ENCODE assay signal across 8 mouse cellular contexts in the genomic region with DNA sequence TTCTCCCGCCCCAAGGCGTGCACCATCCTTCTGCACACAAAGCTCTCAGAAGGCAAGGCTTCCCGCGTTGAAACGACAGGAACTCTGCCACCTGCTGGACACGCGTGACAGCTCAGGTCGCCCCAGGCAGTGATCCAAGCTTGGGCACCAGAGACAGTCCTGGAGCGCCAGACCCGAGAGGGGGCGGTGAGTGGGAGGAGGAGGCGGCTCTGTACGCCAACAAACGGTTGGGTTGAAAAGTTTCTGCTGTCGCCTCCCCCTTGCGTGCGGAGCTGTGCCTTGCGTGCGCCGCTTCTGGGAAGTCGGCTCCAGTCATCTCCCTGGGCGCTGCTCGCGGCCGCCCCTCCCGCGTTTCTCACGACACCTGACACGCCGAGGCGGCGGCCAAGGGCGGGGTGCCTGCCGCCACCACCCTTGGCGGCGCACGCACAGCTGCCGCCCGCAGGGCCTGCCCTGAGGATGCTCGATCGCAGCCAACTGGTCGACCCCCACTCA. TPM values are rescaled to one million over a fixed set of nuclear protein-coding genes. Genes with fewer than 3 reads are reported as not detected.
DNase-seq lines count a peak whose midpoint lies in the region; ATAC-seq lines count a peak whose summit lies in the region.

No protein-coding gene starts in this region.

- H3K27me3 ChIP-seq in forebrain, embryonic 14.5 days (replicated peaks; ENCODE audit: control insufficient read depth, insufficient read depth, low read length): peaks cover 37% of the 10 kb centered on the region
- peaks cover 61% of the 10 kb centered on the region for H3K27me3 ChIP-seq in liver, embryonic 16.5 days (ENCODE audit: control insufficient read depth, insufficient read depth, low read depth, low read length)
- peaks cover 73% of the 10 kb centered on the region for H3K27me3 ChIP-seq in neural tube, embryonic 13.5 days

- WGBS in forebrain, embryonic 14.5 days: under 1% methylated on average over 42 of the region's 42 CpGs
- under 1% methylated on average over 42 of the region's 42 CpGs for WGBS in large intestine, adult 2 months
- WGBS in liver, embryonic 16.5 days (ENCODE audit: insufficient replicate concordance): under 1% methylated on average over 42 of the region's 42 CpGs
- WGBS in neural tube, embryonic 13.5 days: under 1% methylated on average over 38 of the region's 42 CpGs

- H3K9ac ChIP-seq in forebrain, embryonic 14.5 days (ENCODE audit: low read length): peak overlapping the region; percentile 54
- no peak overlapping the region for H3K9ac ChIP-seq in liver, embryonic 16.5 days (ENCODE audit: low read depth, low read length)
- H3K9ac ChIP-seq in neural tube, embryonic 13.5 days: peak overlapping the region; percentile 64

- intact Hi-C loops in heart, postnatal 14 days (cut with DNase I): loop anchor here (2.0 to 5.0 kb wide), 3 partner anchors 52 to 603 kb away; no protein-coding TSS in a partner anchor

- no peaks in the 10 kb centered on the region for H3K9me3 ChIP-seq in forebrain, embryonic 14.5 days (replicated peaks; ENCODE audit: control insufficient read depth, low read length)
- H3K9me3 ChIP-seq in liver, embryonic 16.5 days (replicated peaks; ENCODE audit: control insufficient read depth, low read length): no peaks in the 10 kb centered on the region
- H3K9me3 ChIP-seq in neural tube, embryonic 13.5 days: 0 out of 2 replicates have a peak, but pooled peaks cover 4% of the 10 kb centered on the region

- DNase-seq in CD8-positive naive resting alpha-beta T cell, adult 2 months (ENCODE audit: low read depth in 2 of 2, low spot score in 2 of 2): peak; percentile 79 to 84
- peak; percentile 38 for DNase-seq in c-Kit-positive CD71-positive TER-119-negative erythroid progenitor cells, embryonic 14.5 days (ENCODE audit: low read depth)
- peak; percentile 94 for DNase-seq in forebrain, embryonic 14.5 days (ENCODE audit: low spot score)
- DNase-seq in heart, postnatal 14 days: peak; percentile 84 to 90
- DNase-seq in large intestine, adult 2 months (ENCODE audit: low read depth, low spot score): peak; percentile 63
- DNase-seq in telencephalon, adult 2 months (ENCODE audit: low read depth, low spot score): peak; percentile 52

- H3K4me2 ChIP-seq in forebrain, embryonic 14.5 days (ENCODE audit: low read length): peak overlapping the region; percentile 87
- peak overlapping the region; percentile 61 for H3K4me2 ChIP-seq in liver, embryonic 16.5 days (ENCODE audit: low read depth, low read length)
- peak overlapping the region; percentile 85 for H3K4me2 ChIP-seq in neural tube, embryonic 13.5 days

- no peaks in the 10 kb centered on the region for H3K36me3 ChIP-seq in forebrain, embryonic 14.5 days (ENCODE audit: control insufficient read depth, insufficient read depth, low read length)
- H3K36me3 ChIP-seq in liver, embryonic 16.5 days (ENCODE audit: control insufficient read depth, insufficient read depth): no peaks in the 10 kb centered on the region
- no peaks in the 10 kb centered on the region for H3K36me3 ChIP-seq in neural tube, embryonic 13.5 days

- peak overlapping the region; percentile 41 for H3K4me3 ChIP-seq in forebrain, embryonic 14.5 days (ENCODE audit: low read depth, low read length)
- peak overlapping the region; percentile 39 for H3K4me3 ChIP-seq in liver, embryonic 16.5 days (ENCODE audit: low read depth, low read length)
- H3K4me3 ChIP-seq in neural tube, embryonic 13.5 days: peak overlapping the region; percentile 46

- no peak overlapping the region for H3K27ac ChIP-seq in forebrain, embryonic 14.5 days (ENCODE audit: low read depth, low read length)
- no peak overlapping the region for H3K27ac ChIP-seq in liver, embryonic 16.5 days (ENCODE audit: low read length)
- 0 out of 2 replicates have a peak overlapping the region, but pooled peaks have one; percentile 1 for H3K27ac ChIP-seq in neural tube, embryonic 13.5 days (replicated peaks)

- ATAC-seq in forebrain, embryonic 14.5 days: peak; percentile 86
- ATAC-seq in liver, embryonic 16.5 days (ENCODE audit: low read depth): peak; percentile 48
- peak; percentile 85 for ATAC-seq in neural tube, embryonic 13.5 days (ENCODE audit: low read depth)

- peaks cover 20% of the 10 kb centered on the region for H3K4me1 ChIP-seq in forebrain, embryonic 14.5 days (ENCODE audit: control insufficient read depth, insufficient read depth, low read length)
- no peaks in the 10 kb centered on the region; the same call in 1 of the 2 replicates for H3K4me1 ChIP-seq in liver, embryonic 16.5 days (ENCODE audit: control insufficient read depth, low read depth, low read length)
- H3K4me1 ChIP-seq in neural tube, embryonic 13.5 days (replicated peaks): peaks cover 37% of the 10 kb centered on the region

RNA-seq across cellular contexts. Expression of gene Cyp1b1, which starts 0.8 kb away (rescaled TPM):
- 5.1 and 6.9 TPM in 2 replicates for polyA plus RNA-seq in forebrain, embryonic 14.5 days (2014; fragmentation: Nextera tagmentation; extraction: Ambion mirVana)
- 1 to 10 TPM; 2.7 to 5.1 TPM for total RNA-seq in heart, postnatal 14 days (2021)
- polyA plus RNA-seq in large intestine, adult 2 months (2012; rRNA removed): 2.7 and 6.4 TPM in 2 replicates
- 0.16 and 0.22 TPM in 2 replicates for polyA plus RNA-seq in liver, embryonic 16.5 days (2015; fragmentation: Nextera tagmentation; extraction: Ambion mirVana)
- polyA plus RNA-seq in neural tube, embryonic 13.5 days (2015; fragmentation: Nextera tagmentation; extraction: Ambion mirVana): 6.8 and 9.1 TPM in 2 replicates

Comparison
In these comparisons a context has a peak if more than half of its experiments do, and no peak if none do; other contexts are left out.
1. DNase-seq: peak in every context shown above with its lines; median percentile 94 in forebrain, embryonic 14.5 days; 87 in heart, postnatal 14 days; 82 in CD8-positive naive resting alpha-beta T cell, adult 2 months; 63 in large intestine, adult 2 months; 52 in telencephalon, adult 2 months; 38 in c-Kit-positive CD71-positive TER-119-negative erythroid progenitor cells, embryonic 14.5 days.